Mouse (Mus musculus): Measurements from ENCODE around the gene Scrn3.
A peak's percentile ranks its signal among the peaks of the same experiment; 100 is the strongest.

Gene Scrn3

DNA sequence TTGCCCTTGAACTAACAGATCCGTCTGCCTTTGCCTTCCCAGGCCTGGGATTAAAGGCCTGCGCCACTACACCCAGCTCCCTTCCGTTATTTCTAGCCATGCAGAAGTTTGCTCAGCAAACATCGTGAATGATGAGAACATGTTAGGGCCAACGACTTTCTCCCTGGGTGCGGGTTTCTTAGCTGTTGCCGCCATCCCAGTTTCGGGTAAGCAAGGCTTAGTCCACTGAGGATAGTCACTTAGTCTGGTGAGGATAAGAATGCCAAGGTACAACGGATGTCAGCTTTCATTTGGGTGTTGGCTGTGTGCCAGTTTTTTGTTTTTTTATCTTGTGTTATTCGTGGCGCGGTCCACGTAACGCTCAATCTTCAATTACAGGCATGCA lies 708 bp downstream of the Scrn3 start:
- peak; percentile 65 for DNase-seq (ENCODE audit: low read depth, low spot score)

DNA sequence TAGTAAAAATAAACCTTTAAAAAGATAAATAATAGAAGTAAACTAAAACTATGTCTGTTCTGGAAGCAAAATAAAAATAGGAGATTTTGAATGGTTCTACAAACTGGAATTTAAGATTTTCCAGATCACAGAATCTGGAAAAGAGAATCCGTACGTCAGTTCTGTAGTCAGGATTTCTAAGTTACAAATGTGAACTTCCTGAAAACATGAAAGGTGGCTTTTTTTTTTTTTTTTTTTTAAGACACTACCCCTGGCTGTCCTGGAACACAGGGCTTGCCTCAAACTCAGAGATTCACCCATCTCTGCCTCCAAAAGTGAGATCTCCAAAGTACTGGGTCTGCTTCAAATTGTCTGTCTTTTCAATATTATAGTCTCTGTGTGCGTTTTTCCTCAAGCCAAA lies 1.9 kb downstream of the Scrn3 start:
- no peak for DNase-seq (ENCODE audit: low read depth, low spot score)

DNA sequence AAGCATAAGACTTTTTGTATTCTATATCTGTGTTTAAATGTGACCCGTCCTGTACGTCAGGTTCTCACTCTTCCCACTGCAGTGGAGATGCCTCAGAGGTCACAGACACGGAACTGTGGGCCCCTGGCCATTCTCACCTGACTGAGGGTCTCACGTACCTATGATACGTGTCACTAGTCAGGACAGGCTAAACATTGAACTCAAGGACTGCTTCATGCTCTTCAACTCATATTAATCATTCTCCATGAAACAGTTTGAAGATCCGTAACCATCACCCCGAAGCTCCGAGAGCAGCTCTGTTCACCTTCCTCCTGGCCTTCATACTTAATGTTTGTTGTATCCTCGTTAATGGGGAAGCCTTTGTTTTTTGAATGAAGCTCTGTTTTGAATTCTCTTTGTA lies 5.0 kb downstream of the Scrn3 start:
- no peak for DNase-seq (ENCODE audit: low read depth, low spot score)

DNA sequence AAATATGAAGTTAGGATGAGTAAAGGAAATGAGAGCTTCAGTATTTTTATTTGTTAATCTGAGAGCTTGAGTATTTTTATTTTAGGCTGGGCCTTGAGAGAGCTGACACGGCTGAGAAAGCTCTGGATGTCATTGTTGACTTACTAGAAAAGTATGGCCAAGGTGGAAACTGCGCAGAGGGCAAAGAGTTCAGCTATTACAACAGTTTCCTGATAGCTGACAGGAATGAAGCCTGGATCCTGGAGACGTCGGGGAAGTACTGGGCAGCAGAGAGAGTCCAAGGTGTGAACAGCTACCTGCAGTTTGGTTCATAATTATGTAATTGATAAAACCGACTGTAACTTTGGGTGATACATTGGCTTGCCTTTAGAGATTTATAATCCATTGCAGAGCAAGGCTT lies 6.8 kb downstream of the Scrn3 start:
- DNase-seq (ENCODE audit: low read depth, low spot score): no peak

DNA sequence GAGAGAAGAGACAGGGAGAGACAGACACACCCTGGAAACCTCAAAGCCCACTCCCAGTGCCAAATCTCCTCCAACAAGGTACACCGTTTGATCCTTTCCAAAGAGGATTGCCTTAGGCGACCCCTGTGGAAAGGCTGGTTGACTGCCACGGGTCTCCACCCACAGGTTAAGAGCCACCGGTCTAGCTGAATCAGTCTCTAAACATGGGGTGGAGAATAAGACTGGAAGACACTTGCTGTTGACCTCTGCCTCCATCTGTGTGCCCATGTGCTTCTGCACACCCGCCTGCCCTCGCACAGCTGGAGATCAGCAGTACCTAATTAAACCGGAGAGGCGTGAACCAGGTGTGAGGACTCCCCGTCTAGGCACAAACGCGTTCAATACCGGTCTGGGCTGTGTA lies 10.6 kb downstream of the Scrn3 start:
- DNase-seq (ENCODE audit: low read depth, low spot score): no peak

DNA sequence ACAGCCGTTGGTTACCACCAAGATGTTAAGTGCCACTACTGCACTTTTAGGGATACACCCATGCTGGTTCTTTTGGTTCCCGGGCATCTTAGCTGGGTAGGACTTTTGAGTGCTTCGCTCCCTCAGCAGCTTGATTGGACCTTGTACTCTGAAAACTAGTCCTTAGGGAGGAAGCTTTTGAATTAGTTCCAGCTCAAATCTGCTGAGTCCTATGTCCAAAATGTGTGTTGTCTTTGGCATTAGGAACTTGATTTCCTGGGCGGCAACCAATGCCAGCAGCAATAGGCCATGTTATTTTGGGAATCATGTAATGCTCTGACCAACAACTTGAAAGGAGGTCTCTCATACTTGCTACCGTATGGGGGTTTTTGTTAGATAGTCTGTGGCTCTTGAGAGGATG lies 13.5 kb downstream of the Scrn3 start:
- DNase-seq (ENCODE audit: low read depth, low spot score): no peak

DNA sequence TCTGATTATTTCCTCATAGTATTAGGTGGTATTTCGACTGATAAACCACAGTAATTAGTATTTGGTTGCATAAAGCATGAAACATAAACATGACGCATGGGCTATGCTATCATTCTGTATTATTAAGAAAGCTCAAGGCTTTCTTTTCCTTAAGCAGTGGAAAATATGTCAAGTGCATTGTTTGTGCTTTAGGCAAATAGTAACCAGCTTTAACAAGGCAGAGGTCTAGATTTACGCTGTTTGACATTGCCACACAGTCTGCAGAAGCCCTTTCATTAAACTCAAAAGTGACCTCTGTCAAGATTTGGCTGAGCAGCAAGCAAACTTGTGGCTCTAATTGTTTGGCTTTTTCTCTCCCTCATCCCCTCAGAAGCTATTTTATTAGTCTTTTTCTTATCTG lies 23.5 kb downstream of the Scrn3 start:
- DNase-seq (ENCODE audit: low read depth, low spot score): no peak

DNA sequence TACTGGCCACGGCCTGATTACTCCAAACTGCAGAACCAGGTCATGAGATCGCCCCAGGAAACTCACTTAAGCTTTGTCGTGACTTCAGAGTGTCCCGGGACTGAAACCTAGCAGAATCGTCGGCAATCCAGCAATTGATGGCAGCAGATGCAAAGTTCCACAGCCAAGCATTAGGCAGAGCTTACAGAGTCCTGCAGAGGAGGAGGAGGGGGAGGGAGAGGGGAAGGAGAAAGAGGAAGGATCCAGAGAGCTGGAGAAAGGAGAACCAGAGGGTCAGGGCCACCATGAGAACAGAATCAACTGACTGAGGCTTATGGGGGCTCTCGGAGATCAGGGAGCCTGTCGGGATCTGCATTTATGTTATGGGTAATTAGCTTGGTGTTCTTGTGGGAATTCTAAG lies 26.0 kb downstream of the Scrn3 start:
- no peak for DNase-seq (ENCODE audit: low read depth, low spot score)

DNA sequence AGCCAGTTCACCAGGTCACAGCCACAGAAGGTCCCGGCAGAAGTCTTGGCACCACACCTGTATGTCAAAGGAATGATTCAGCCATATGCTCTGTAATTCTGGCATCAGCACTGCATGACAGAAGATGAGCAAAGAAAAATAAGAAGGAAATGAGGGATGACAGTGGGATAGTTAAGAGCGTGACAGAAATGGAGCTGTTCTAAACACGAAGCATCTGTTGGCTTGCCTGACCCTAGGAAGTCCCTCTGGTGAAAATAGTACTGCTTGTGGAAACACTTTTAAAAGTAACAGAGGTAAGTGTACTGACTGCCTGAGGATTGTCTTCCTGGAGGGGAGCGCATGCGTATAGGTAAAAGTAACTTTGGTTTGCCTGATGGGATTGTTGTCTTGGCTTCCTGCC lies 31.3 kb downstream of the Scrn3 start:
- DNase-seq (ENCODE audit: low read depth, low spot score): no peak

DNA sequence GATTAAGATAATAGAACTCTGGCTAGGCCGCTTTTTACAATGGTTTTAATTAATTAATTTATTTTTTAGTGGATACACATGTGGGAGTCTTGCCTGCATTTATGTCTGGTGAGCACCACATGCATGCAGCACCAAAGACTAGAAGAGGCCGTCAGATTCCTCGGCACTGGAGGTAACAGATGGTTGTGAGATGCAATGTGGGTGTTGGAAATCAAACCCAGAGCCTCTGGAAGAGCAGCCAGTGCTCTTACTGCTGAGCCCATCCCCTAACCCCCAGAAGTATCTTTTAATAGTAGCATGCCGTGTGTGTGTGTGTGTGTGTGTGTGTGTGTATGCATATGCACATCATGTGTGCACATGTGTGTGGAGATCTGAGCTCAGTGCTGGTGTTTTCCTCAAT lies 32.8 kb downstream of the Scrn3 start:
- DNase-seq (ENCODE audit: low read depth, low spot score): no peak

DNA sequence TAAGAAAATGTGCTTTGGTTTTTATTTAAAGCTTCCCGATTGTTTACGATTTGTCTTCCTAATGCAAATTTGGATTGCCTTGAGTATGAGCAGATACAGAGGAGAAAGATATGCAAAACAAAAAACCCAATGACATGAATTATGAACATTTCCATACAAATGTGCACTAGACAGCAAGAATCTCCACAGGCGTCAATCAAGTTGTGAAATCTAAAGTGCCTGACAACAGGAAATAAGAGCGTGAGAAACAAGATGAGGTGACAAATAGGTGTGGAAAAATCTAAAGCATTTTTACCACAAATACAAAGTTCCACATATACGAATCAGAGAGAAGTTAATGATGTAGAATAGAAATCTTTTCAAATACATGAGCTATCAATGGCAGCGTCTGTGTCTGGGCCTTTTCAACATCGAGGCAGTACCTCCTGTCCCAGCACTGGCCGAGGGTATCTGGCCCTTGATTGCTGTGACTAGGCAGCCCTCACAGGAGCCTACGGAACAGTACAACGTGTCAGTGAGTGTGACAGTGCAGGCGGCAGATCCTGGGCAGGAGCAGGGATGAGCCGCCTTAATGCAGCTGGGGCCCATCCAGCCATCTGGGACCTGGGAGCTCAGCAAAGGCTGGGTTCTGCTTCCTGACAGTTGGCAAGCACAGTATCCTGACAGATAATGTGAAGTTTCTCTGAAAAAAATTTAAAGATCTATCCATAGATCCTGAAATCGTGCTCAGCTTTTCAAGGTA lies 34.1 kb downstream of the Scrn3 start:
- DNase-seq (ENCODE audit: low read depth, low spot score): no peak

DNA sequence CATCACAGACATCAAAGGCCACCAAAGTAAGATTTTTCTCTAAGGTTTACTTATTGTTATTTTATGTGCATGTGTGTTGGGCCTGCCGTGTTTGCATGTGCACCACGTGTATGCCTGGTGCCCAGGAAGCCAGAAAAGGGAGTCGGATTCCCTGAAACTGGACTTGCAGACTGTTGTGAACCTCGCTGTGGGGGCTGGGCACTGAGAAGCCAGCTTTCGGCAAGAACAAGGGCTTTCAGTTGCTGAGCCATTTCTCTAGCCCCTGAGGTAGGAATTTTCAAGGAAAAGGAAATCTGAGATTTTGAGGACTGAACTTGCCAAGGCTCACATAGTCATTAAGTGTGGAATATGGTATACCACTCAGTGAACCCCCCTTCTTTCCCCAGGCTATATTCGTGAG lies 34.7 kb downstream of the Scrn3 start:
- no peak for DNase-seq (ENCODE audit: low read depth, low spot score)

DNA sequence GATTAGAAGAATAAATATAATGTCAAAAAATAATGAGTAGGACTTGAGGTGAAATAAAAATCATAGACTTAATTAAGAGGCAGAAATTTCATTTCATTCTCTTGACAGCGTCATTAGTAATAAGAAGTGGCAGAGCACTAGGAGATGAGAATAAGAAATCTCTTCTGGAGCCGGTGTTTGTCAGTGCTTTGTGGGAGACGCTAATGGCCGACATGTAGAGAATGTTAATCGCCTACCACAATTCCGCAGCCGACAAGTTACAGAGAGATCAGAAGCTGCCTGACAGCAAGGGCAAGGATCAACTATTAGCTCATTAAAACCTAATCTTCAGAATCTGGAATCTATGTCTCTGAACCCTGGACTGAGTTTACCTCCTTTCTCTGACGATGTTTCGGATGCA lies 35.4 kb downstream of the Scrn3 start:
- DNase-seq (ENCODE audit: low read depth, low spot score): no peak

DNA sequence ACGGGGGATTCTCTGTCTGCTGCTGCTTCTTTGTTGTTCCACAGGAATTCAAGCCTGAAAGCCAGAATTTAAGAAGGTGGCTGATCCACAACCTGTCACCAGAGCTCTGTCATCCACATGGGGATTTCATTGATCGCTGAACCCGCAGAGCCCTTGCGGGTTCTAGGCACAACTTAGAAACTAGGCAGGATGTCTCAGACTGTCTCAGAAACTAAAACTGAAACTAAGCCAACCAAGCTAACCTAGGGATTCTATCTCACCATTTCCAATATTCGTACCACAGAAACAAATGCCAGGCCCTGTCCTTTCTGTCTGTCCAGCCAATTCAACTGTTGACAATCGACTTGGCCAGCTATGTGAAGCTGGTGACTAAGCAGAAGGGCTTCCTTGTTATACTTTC lies 35.8 kb downstream of the Scrn3 start:
- no peak for DNase-seq (ENCODE audit: low read depth, low spot score)

DNA sequence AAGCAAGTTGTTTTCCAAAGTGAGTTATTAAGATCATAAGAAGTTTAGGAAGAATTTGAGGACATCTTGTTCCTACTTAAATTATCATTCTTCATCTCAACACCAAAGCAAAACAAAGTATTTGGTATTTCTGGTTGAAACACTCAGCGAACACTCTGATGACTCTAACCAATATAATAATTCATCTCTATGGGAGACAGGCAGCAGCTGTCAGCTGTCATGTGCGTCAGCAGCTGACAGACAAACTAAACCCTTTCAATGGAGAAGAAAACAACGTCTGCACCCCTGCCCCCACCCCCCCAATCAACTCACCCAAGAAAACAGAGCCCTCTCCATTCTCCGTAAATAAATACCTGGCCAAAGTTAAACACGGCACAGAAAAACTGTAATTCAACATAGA lies 39.1 kb downstream of the Scrn3 start:
- no peak for DNase-seq (ENCODE audit: low read depth, low spot score)

DNA sequence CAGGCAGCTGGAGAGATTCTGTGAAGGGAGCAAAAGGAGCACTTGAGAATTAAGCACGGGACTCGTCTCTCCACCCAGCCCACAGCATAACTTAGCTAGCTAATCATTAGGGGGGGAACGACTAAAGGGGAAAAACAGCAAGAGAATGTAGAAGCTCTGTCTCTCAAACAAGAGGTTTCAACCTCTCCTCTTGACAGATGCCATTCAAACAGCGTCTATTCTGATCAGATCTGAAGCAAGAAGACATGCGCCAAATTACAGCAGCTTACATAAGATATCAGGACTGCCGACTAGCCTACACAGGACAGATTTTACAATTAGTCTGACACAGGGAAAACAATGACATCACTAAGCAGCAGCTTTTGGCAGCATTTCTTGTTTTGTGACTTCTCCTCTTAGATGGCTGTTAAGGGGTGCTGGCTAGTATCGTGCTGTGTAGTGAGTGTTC lies 39.5 kb downstream of the Scrn3 start:
- no peak for DNase-seq (ENCODE audit: low read depth, low spot score)

DNA sequence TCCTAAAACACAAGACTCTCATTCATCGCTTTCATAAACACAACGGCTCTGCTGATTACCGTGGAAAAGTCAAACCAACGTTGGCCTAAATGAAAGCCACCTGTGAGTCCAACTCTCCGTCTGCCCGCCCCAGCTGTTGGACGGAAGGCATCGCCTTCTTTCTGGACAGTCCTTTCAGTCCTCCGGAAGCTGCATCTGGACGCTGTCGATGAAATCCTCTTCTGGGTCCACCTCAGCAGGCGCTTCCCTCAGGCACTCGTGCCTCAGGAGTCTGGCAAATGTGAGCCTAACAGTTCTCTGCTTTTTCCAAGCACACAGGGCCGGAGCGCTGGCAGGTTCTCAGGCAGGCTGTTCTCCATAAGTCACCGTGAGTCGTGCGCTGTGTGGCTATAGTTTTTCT lies 44.6 kb downstream of the Scrn3 start:
- DNase-seq (ENCODE audit: low read depth, low spot score): no peak

DNA sequence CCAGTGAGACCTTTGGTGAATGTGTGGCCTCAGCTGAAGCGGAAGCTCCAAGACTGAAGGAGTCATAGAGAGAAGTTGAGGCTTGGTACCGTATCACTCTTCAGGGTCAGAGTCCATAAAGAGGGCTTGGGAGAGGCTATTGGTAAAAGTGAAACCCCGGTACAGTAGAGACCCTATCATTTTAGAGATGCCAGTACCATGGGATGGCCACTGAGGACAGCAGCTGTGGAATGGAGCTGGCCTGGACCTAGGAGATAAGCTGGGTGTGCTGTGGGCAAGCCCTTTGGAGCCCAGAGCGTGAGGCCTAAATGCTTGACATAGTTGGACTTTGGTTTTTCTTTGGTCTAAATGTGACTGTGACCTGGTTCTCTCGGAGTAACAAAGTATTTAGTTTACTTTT lies 47.5 kb downstream of the Scrn3 start:
- peak; percentile 71 for DNase-seq (ENCODE audit: low read depth, low spot score)

DNA sequence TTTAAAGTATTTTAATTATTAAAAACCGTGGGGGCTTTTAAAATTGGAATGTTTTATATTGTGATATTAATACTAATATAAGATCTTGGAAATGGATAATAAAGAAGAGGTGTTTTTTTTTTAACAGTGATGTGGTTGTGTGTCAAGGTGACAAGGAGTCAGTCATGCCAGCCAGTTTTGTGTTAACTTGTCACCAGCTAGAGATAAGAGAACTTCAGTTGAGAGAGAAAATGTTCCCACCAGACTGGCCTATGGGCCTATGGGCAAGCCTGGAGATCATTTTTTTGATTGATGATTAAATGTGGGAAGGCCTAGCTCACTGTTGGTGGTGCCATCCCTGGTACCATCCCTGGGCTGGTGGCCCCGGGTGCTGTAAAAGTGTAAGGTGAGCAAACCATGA lies 48.1 kb downstream of the Scrn3 start:
- DNase-seq (ENCODE audit: low read depth, low spot score): peak; percentile 22

DNA sequence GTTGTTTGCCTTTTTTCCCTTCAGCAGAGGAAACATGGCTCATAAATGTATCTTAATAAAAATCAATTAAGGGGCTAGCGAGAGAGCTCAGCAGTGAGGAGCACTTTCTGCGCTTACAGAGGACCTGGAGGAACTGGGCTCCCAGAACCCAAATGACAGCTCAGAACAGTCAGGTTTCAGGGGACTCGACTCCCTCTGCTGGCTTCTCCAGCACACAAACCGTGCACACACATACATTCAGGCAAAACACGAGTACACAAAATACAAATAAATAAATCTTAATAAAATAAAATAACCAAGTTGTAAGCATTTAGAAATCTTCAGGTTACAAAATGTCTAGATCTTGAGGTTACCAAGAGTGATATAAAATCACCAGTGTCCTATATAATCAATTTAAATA lies 51.0 kb downstream of the Scrn3 start:
- DNase-seq (ENCODE audit: low read depth, low spot score): no peak

DNA sequence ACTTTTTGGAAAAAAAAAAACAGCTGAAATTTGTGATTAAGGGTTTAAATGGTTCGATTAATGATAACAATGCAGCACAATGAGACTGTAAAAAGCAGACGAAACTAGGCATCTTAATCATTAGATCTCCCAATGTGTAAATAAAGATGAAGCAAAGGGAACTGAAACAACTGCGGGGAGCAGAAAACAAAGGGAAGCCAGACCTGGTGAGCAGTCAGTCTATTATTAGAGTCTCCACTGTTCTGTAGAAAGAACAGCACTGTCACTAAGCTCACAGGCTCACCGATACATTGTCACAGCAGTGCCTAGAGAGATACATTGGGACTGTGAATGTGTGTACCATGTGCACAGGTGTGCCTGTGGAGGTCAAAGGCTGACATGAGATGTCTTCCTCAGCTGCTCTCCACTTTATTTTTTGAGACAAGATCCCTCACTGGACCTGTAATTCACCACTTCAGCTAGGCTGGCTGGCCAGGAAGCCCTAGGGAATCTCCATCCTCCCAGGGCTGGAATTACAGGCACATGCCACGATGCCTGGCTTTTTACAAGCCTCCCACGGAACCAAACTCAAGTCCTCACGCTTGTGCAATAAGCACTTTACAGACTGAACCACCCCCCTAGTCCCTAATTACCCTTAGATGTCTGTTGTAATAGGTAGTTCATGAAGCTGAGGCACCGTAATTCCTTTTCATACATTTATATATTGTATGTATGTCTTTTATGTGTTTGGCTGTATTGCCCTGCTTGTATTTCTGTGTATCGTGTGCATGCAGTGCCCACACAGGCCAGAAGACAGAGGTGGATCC lies 59.3 kb downstream of the Scrn3 start:
- DNase-seq (ENCODE audit: low read depth, low spot score): no peak

DNA sequence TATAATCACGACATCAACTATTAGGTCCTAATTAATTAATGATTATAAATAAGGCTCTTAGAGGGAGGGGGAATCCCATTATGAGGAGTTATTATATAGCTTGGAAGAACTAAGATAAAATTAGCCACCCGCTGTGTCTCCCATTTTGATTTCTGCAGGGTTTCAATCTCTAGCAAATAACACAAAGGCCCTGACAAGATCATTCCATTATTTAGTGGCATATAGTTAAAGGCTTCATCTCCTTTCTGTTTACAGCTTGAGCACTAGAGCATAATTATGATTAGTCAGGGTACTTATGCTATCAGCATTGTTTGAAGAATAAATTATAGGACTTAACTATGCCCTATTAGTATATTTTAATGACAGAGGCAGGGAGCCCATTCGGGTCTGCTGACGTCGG lies 65.9 kb downstream of the Scrn3 start:
- no peak for DNase-seq (ENCODE audit: low read depth, low spot score)

DNA sequence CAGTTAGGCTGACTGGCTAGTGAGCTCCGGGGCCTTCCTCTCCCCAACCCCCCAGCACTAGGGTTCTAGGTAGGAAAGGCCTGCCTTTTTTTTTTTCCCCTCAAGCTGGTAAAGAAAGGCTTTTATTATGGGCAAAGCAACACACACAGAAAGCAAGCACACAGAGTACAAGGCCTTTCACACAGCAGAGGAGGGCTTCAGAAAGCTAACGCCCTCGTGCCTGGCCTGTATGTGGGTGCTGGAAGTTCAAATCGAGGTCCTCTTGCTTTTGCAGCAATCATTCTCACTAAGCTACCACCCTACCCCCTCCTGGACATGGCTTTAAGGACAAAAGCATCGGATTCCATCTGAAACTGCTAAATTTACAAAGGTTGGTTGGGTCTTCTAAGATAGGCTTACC lies 67.3 kb downstream of the Scrn3 start:
- no peak for DNase-seq (ENCODE audit: low read depth, low spot score)
